Mouse (Mus musculus): ENCODE measurements around the gene Nt5dc2.

Nt5dc2 gene

GRCm38 (mm10) chr14:31169508-31169907 is 38.7 kb downstream of the Nt5dc2 start:
- no peak for DNase-seq

GRCm38 (mm10) chr14:31170963-31171362 is 40.1 kb downstream of the Nt5dc2 start:
- DNase-seq = no peak

GRCm38 (mm10) chr14:31171386-31171785 is 40.5 kb downstream of the Nt5dc2 start:
- DNase-seq = no peak

GRCm38 (mm10) chr14:31171821-31172220 is 41.0 kb downstream of the Nt5dc2 start:
- DNase-seq = no peak

- no peak for DNase-seq
These were observed 42.1 kb downstream of the Nt5dc2 start for GRCm38 (mm10) chr14:31172781-31173455.

GRCm38 (mm10) chr14:31173537-31173936 is 42.7 kb downstream of the Nt5dc2 start:
- DNase-seq = no peak

- no peak for DNase-seq
These were observed 46.4 kb downstream of the Nt5dc2 start for GRCm38 (mm10) chr14:31177287-31177686.

GRCm38 (mm10) chr14:31177715-31178114 is 46.9 kb downstream of the Nt5dc2 start:
- no peak for DNase-seq

- DNase-seq = no peak
These were observed 49.0 kb downstream of the Nt5dc2 start for GRCm38 (mm10) chr14:31179677-31180365.

GRCm38 (mm10) chr14:31181512-31181911 is 50.7 kb downstream of the Nt5dc2 start:
- DNase-seq = no peak

- no peak for DNase-seq
These were observed 52.0 kb downstream of the Nt5dc2 start for GRCm38 (mm10) chr14:31182786-31183290.

GRCm38 (mm10) chr14:31183541-31183940 is 52.7 kb downstream of the Nt5dc2 start:
- no peak for DNase-seq

- no peak for DNase-seq
These were observed 53.3 kb downstream of the Nt5dc2 start for GRCm38 (mm10) chr14:31184195-31184594.

GRCm38 (mm10) chr14:31186656-31187055 is 55.8 kb downstream of the Nt5dc2 start:
- no peak for DNase-seq

Data from thymus, postnatal 25 days (tissue).